Mouse (Mus musculus): ENCODE measurements around the gene Dhx34. TPM values are rescaled to one million over a fixed set of nuclear protein-coding genes. Genes with fewer than 3 reads are reported as not detected.

The Dhx34 gene
- total RNA-seq, 1 experiment: 8.6 TPM

GRCm38 (mm10) chr7:16162036-16162435 lies 59.8 kb downstream of the Dhx34 start:
- H3K4me1 ChIP-seq (ENCODE audit: control insufficient read depth in 2 of 2, insufficient read depth in 2 of 2, low read length in 2 of 2, poor library complexity in 1 of 2): peaks cover 0 to 8% of the 10 kb centered on the region in 2 experiments; a peak in 1 of 4 replicates
- TF ChIP-seq MAFK (IDR thresholded peaks at IDR 0.05; ENCODE audit: insufficient read depth, low read depth, low read length) (no peak), HCFC1 (IDR thresholded peaks at IDR 0.05; ENCODE audit: borderline replicate concordance, insufficient read depth, low read length) (no peak), CHD2 (IDR thresholded peaks at IDR 0.05; ENCODE audit: low read depth, low read length) (no peak), ZNF384 (IDR thresholded peaks at IDR 0.05; ENCODE audit: low read depth, low read length) (no peak), ZC3H11A (IDR thresholded peaks at IDR 0.05; ENCODE audit: borderline replicate concordance, low read depth, low read length) (no peak)
- DNase-seq (ENCODE audit: low read depth, low spot score): no peak
- H3K27ac ChIP-seq (ENCODE audit: insufficient read depth, low read depth, low read length, poor library complexity, severe bottlenecking): no peak overlapping the region
- no peaks in the 10 kb centered on the region for H3K36me3 ChIP-seq (ENCODE audit: control insufficient read depth, insufficient read depth, low read length, poor library complexity, severe bottlenecking)
- H3K9me3 ChIP-seq (ENCODE audit: control insufficient read depth, insufficient read depth, low read depth, low read length): no peaks in the 10 kb centered on the region
- in situ Hi-C loops (cut with MboI; ENCODE audit: low sequenced_read_pairs in 2 of 2, unreplicated experiment in 2 of 2): no loop called here
- no peak overlapping the region for H3K4me3 ChIP-seq (ENCODE audit: insufficient read depth in 1 of 2, low read depth in 1 of 2, low read length in 2 of 2, poor library complexity in 1 of 2, severe bottlenecking in 1 of 2)
- no peak overlapping the region for H3K9ac ChIP-seq (ENCODE audit: insufficient read depth, low read depth, low read length, poor library complexity, severe bottlenecking)

GRCm38 (mm10) chr7:16161302-16161701 lies 60.5 kb downstream of the Dhx34 start:
- no peak overlapping the region for H3K9ac ChIP-seq (ENCODE audit: insufficient read depth, low read depth, low read length, poor library complexity, severe bottlenecking)
- H3K27ac ChIP-seq (ENCODE audit: insufficient read depth, low read depth, low read length, poor library complexity, severe bottlenecking): no peak overlapping the region
- H3K9me3 ChIP-seq (ENCODE audit: control insufficient read depth, insufficient read depth, low read depth, low read length): no peaks in the 10 kb centered on the region
- in situ Hi-C loops (cut with MboI; ENCODE audit: low sequenced_read_pairs in 2 of 2, unreplicated experiment in 2 of 2): no loop called here
- peaks cover 0 to 8% of the 10 kb centered on the region in 2 experiments; a peak in 1 of 4 replicates for H3K4me1 ChIP-seq (ENCODE audit: control insufficient read depth in 2 of 2, insufficient read depth in 2 of 2, low read length in 2 of 2, poor library complexity in 1 of 2)
- no peak for DNase-seq (ENCODE audit: low read depth, low spot score)
- no peak overlapping the region for H3K4me3 ChIP-seq (ENCODE audit: insufficient read depth in 1 of 2, low read depth in 1 of 2, low read length in 2 of 2, poor library complexity in 1 of 2, severe bottlenecking in 1 of 2)
- TF ChIP-seq HCFC1 (IDR thresholded peaks at IDR 0.05; ENCODE audit: borderline replicate concordance, insufficient read depth, low read length) (no peak), CHD2 (IDR thresholded peaks at IDR 0.05; ENCODE audit: low read depth, low read length) (no peak), ZNF384 (IDR thresholded peaks at IDR 0.05; ENCODE audit: low read depth, low read length) (no peak), MAFK (IDR thresholded peaks at IDR 0.05; ENCODE audit: insufficient read depth, low read depth, low read length) (no peak), ZC3H11A (IDR thresholded peaks at IDR 0.05; ENCODE audit: borderline replicate concordance, low read depth, low read length) (no peak)
- H3K36me3 ChIP-seq (ENCODE audit: control insufficient read depth, insufficient read depth, low read length, poor library complexity, severe bottlenecking): no peaks in the 10 kb centered on the region

DNA sequence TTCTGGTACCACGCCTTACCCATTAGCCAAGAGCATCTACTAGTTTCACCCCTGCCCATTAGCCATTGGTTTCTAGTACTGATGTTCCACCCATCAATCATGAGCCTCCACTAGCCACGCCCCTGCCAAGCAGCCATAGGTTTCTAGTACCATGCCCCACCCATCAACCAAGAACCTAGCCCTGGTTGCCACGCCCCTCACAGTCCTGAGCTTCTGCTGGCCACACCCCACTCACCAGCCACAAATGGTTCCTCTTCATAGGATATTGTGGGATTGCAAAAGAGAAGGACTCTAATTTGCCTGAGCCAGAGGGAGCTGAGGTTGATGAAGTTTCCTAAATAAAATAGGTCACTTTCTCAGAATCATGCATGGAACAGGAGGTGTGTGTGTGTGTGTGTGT lies 61.1 kb downstream of the Dhx34 start:
- in situ Hi-C loops (cut with MboI; ENCODE audit: low sequenced_read_pairs in 2 of 2, unreplicated experiment in 2 of 2): no loop called here

DNA sequence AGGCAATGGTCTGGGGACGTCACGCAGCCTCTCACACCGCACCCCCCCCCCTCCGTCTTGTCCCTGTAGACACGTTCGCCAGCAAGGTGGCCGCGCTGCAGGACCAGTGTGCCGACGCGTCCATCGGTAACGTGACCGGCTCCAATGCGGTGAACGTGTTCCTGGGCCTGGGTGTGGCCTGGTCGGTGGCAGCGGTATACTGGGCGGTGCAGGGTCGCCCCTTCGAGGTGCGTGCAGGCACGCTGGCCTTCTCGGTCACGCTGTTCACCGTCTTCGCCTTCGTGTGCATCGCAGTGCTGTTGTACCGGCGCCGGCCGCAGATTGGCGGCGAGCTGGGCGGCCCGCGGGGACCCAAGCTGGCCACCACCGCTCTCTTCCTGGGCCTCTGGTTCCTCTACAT lies 63.1 kb downstream of the Dhx34 start:
- Histone ChIP-seq H3K4me1 (ENCODE audit: control insufficient read depth in 2 of 2, insufficient read depth in 2 of 2, low read length in 2 of 2, poor library complexity in 1 of 2) (peaks cover 0 to 8% of the 10 kb centered on the region in 2 experiments; a peak in 1 of 4 replicates), H3K9me3 (ENCODE audit: control insufficient read depth, insufficient read depth, low read depth, low read length) (no peaks in the 10 kb centered on the region), H3K36me3 (ENCODE audit: control insufficient read depth, insufficient read depth, low read length, poor library complexity, severe bottlenecking) (no peaks in the 10 kb centered on the region), H3K9ac (ENCODE audit: insufficient read depth, low read depth, low read length, poor library complexity, severe bottlenecking) (peak overlapping the region; percentile 8; the same call in 1 of the 2 replicates), H3K4me3 (ENCODE audit: insufficient read depth in 1 of 2, low read depth in 1 of 2, low read length in 2 of 2, poor library complexity in 1 of 2, severe bottlenecking in 1 of 2) (peak overlapping the region; percentile 23 to 53; a peak in 3 of 4 replicates), H3K27ac (ENCODE audit: insufficient read depth, low read depth, low read length, poor library complexity, severe bottlenecking) (no peak overlapping the region)
- TF ChIP-seq CHD2 (IDR thresholded peaks at IDR 0.05; ENCODE audit: low read depth, low read length) (no peak), MAFK (IDR thresholded peaks at IDR 0.05; ENCODE audit: insufficient read depth, low read depth, low read length) (no peak), ZC3H11A (IDR thresholded peaks at IDR 0.05; ENCODE audit: borderline replicate concordance, low read depth, low read length) (no peak), ZNF384 (IDR thresholded peaks at IDR 0.05; ENCODE audit: low read depth, low read length) (no peak), HCFC1 (IDR thresholded peaks at IDR 0.05; ENCODE audit: borderline replicate concordance, insufficient read depth, low read length) (no peak)
- in situ Hi-C loops (cut with MboI; ENCODE audit: low sequenced_read_pairs in 2 of 2, unreplicated experiment in 2 of 2): no loop called here
- no peak for DNase-seq (ENCODE audit: low read depth, low spot score)

More for the DNA sequence above, 61.1 kb downstream of the Dhx34 start:
- H3K4me1 ChIP-seq (ENCODE audit: control insufficient read depth in 2 of 2, insufficient read depth in 2 of 2, low read length in 2 of 2, poor library complexity in 1 of 2): peaks cover 0 to 8% of the 10 kb centered on the region in 2 experiments; a peak in 1 of 4 replicates
- no peaks in the 10 kb centered on the region for H3K36me3 ChIP-seq (ENCODE audit: control insufficient read depth, insufficient read depth, low read length, poor library complexity, severe bottlenecking)
- H3K9ac ChIP-seq (ENCODE audit: insufficient read depth, low read depth, low read length, poor library complexity, severe bottlenecking): no peak overlapping the region
- peak; percentile 68 for DNase-seq (ENCODE audit: low read depth, low spot score)
- no peak overlapping the region for H3K27ac ChIP-seq (ENCODE audit: insufficient read depth, low read depth, low read length, poor library complexity, severe bottlenecking)
- H3K4me3 ChIP-seq (ENCODE audit: insufficient read depth in 1 of 2, low read depth in 1 of 2, low read length in 2 of 2, poor library complexity in 1 of 2, severe bottlenecking in 1 of 2): no peak overlapping the region
- no peak for TF ChIP-seq ZNF384 (IDR thresholded peaks at IDR 0.05; ENCODE audit: low read depth, low read length)
- no peaks in the 10 kb centered on the region for H3K9me3 ChIP-seq (ENCODE audit: control insufficient read depth, insufficient read depth, low read depth, low read length)

DNA sequence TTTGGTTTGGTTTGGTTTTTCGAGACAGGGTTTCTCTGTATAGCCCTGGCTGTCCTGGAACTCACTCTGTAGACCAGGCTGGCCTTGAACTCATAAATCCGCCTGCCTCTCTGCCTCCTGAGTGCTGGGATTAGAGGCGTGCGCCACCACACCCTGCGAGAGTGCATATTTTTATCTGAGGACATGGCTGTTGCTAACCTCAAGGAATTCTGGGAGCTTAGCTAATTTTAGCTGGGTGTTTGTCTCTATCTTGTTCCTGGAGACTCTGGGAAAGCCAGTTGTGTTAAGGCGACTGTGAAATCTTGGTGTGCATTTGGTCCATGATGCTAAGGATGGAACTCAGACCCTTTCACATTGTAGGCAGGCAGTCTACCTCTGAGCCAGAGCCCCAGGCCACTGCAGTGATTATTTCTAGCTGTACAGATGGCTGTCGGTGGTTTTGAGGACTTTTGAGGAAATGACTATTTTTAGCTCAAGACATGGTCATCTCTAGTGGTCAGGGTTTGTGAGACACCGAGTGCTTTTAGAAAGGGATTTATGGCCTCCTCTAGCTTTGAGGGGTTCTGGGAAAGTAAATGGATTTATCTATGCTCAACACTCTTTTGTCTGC lies 65.6 kb downstream of the Dhx34 start:
- TF ChIP-seq HCFC1 (IDR thresholded peaks at IDR 0.05; ENCODE audit: borderline replicate concordance, insufficient read depth, low read length) (no peak), MAFK (IDR thresholded peaks at IDR 0.05; ENCODE audit: insufficient read depth, low read depth, low read length) (no peak), ZNF384 (IDR thresholded peaks at IDR 0.05; ENCODE audit: low read depth, low read length) (no peak), ZC3H11A (IDR thresholded peaks at IDR 0.05; ENCODE audit: borderline replicate concordance, low read depth, low read length) (no peak), CHD2 (IDR thresholded peaks at IDR 0.05; ENCODE audit: low read depth, low read length) (no peak)
- no peaks in the 10 kb centered on the region for H3K9me3 ChIP-seq (ENCODE audit: control insufficient read depth, insufficient read depth, low read depth, low read length)
- no peak overlapping the region for H3K9ac ChIP-seq (ENCODE audit: insufficient read depth, low read depth, low read length, poor library complexity, severe bottlenecking)
- DNase-seq (ENCODE audit: low read depth, low spot score): no peak
- peaks cover 0 to 8% of the 10 kb centered on the region in 2 experiments; a peak in 1 of 4 replicates for H3K4me1 ChIP-seq (ENCODE audit: control insufficient read depth in 2 of 2, insufficient read depth in 2 of 2, low read length in 2 of 2, poor library complexity in 1 of 2)
- H3K4me3 ChIP-seq (ENCODE audit: insufficient read depth in 1 of 2, low read depth in 1 of 2, low read length in 2 of 2, poor library complexity in 1 of 2, severe bottlenecking in 1 of 2): no peak overlapping the region
- H3K36me3 ChIP-seq (ENCODE audit: control insufficient read depth, insufficient read depth, low read length, poor library complexity, severe bottlenecking): no peaks in the 10 kb centered on the region
- no peak overlapping the region for H3K27ac ChIP-seq (ENCODE audit: insufficient read depth, low read depth, low read length, poor library complexity, severe bottlenecking)
- in situ Hi-C loops (cut with MboI; ENCODE audit: low sequenced_read_pairs in 2 of 2, unreplicated experiment in 2 of 2): no loop called here
